Mouse (Mus musculus): ENCODE measurements around the gene Gm21905.

GRCm38 (mm10) chr5:67961708-67962629 is 15.7 kb upstream of the Gm21905 start:
- no peak for TF ChIP-seq GATA1 (IDR thresholded peaks at IDR 0.05; ENCODE audit: borderline replicate concordance, low read length)
- no peak for TF ChIP-seq FLI1 (IDR thresholded peaks at IDR 0.05; ENCODE audit: low read length)
